Mouse (Mus musculus): ENCODE data around the gene Pirt. TPM values are rescaled to one million over a fixed set of nuclear protein-coding genes. Genes with fewer than 3 reads are reported as not detected.

Pirt gene
- 1.0 and 6.1 TPM in 2 replicates for polyA plus RNA-seq (2012; rRNA removed)

DNA sequence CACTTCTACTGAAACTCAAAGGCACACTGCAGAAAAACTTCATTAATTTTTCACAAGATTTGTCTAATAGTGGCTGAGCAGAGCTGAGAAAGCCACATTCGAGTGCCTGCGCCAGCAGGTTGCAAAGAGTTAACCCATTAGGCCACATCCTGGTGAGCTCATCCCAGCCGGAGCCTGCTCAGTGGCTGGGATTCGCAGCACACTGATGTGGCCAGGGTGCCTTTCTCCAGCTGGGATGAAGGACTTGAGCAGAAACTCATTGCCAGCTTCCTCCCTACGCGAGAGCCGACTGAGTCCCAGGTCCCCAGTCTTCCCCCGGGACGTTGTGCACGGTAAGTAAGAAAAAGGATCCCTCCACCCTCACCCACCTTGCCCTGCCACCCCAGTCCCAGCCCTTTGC is at the start of gene Pirt:
Gene Pirt (plus strand): TSS at position 171 of the 400 bp plus-strand sequence.

DNA sequence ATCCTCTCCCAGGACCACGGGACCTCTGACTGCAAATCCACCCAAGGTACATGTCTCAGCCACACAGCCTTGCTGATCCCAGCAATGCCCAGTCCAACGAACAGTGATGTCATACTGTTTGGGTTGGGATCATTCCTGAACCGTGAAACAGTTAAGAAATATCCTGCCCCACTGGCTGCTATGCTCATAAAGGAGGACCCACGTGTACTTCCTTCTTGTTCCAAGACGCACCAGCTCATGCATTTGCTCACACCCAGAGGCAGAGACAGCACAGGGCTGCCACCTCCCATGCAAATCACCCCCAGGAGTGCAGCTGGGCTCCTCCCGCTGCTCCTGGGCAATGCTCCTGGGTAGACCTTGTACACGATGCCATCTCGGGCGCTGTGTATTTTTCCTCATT is 44.5 kb downstream of the Pirt start, which contains the start of gene Tmem238l:
Gene Tmem238l (plus strand): TSS at position 336 of the 400 bp plus-strand sequence.

Other genes starting within 250 kb of the Pirt start
- gene Tmem238l, start 44.7 kb downstream of the Pirt start, polyA plus RNA-seq (2012; rRNA removed): 0.06 TPM in 1 of 2 replicates, not detected in the other
- 0.86 TPM in 2 replicates for gene Tmem220, start 113.2 kb downstream of the Pirt start, polyA plus RNA-seq (2012; rRNA removed)
- gene Adprm, start 140.6 kb downstream of the Pirt start, polyA plus RNA-seq (2012; rRNA removed): 30.3 and 32.3 TPM in 2 replicates
- gene Sco1, start 140.7 kb downstream of the Pirt start, polyA plus RNA-seq (2012; rRNA removed): 6.9 and 7.3 TPM in 2 replicates
- 0.41 and 38.5 TPM in 2 replicates for gene Myh3, start 166.3 kb downstream of the Pirt start, polyA plus RNA-seq (2012; rRNA removed)

All from central nervous system, embryonic 14 days (tissue).